10 mouse cellular contexts compared by ENCODE assay signal in genomic region chr2:91492071-91492635, GRCm38 (mm10).
"Had no signal": no experiment of that assay in that cellular context is flagged by ENCODE, and none has a peak within 500 bp of the region (broad histone marks: within the 10 kb centered on the region; RNA-seq: fewer than 3 reads in every experiment).

No protein-coding gene starts in this region.

- DNase-seq: kidney, postnatal 14 days; layer of hippocampus, postnatal 36 days; lung, embryonic 14.5 days; lung, postnatal 10 days; lung, postnatal 4 days; midbrain, embryonic 14.5 days; right cerebral cortex, adult 18-20 months; right cerebral cortex, postnatal 25 days; thymus, adult 18-20 months; thymus, postnatal 25 days had no signal
